Mouse (Mus musculus) B cell, adult 62 days (primary cell): ENCODE measurements around the gene Pus3. TPM values are rescaled to one million over a fixed set of nuclear protein-coding genes. Genes with fewer than 3 reads are reported as not detected.

Experiments
- total RNA-seq: library from RNA; stranded (reverse); gene quantifications from 4 replicates; pipeline ENCODE4 v1.2.4, GENCODE M21; 2023

Pus3 gene
- total RNA-seq: 22.0 to 25.8 TPM (median 24.4 TPM) in 4 replicates

DNA sequence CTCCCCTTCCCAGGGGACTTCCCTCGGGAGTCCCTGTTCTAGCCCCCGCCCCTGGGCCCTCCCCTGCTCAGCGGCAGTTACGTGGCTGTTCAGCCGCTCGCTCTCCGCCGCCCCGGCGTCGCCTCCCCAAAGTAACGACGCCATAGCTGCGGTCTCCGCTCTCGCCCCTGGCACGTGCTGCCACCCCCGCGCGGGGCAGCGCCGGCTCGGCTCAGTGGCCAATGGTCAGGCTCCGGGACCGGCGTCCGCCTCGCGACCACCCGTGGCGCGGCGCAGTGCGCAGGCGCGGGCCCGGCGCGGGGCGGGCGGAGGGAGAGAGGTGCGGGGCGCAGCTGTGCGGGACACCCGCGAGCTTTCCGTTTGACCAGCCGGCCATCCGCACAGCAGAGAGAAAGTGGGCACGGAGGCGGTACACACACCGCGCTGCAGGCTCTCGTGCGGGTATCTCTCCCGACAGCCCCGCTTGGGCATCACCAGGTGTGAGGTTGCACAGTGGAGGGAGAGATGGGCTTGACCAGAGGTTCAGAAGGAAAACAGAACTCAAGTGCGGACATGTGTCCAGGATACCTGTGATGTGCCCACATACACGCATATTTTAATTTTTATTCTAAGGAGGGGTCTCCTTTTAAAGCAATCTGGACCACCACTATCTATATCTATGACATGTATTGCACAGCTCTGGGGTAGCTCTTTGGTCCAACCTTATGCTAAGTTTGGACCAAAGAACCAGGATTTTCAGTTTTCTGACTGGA lies at the start of gene Pus3, which contains the start of gene Ddx25:
Gene Pus3 (plus strand): TSS at position 339 of the 752 bp plus-strand sequence.
Gene Ddx25 (minus strand): TSS at position 272 of the 752 bp plus-strand sequence.

DNA sequence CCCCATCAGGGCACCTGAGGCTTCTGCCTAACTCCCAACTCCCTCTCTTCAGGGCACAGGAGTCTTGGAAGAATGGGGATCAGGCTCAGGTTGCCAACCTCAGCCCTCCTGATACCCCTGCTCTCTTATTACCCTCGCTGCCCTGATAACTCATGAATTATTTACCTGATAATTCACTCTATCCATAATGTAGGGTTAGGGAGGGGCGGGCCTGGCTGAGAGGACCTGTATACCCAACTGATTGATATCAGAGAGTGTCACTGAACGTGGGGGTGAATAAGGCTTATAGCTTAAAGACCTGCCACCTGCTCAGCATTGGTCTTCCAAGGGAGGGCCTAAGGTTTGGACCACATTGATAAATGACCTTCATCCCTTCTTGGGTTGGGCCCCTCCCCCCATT lies 40.2 kb upstream of the Pus3 start, which contains the start of gene Gm1113:
Gene Gm1113 (minus strand): TSS at position 101 of the 400 bp plus-strand sequence.

DNA sequence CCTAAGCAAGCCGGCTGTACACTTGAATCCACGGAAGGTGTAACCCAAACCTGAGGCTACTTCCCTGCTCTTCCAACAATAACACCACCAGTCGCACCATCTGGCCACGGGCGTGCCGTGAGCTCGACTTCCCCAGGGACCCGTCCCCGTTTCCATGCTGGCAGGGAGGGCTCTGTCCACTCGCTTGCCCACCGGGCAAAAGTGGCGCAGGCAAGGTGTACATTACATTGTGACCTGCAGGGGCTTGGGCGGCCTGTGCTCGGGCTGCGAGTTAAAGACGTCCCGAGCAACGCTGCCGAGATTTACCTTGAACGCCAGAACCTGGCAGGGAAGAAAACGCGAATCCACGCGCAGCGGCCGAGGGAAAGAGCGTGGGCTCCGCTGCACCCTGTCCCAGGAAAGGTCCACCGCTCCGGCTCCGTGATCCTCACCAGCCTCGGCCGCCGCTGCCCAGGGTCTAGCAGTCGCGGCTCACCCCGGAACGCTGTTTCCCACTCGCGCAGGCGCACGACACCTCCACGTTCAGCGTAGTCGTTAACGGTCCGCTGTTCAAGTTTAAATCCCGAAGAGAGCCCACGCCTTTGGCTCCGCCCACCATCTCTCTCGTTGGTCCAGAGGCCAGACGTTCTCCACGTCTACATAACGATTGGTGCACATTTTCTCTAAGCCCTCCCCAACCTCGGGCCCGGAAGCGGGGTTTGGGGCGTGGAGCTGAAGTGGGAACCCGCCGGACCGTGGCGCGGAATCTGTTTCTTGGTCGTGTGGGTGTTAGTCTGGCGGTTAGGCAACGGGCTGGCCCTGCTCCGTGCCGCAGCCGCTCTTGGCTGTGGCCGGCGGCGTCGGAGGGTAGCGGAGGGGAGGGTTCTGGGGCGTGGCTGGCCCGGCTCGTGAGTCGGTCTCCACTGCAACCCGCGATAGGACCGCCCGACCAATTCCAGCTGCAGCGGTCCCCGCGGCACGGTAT lies 11.5 kb downstream of the Pus3 start, which contains the start of the genes Pate2 and Hyls1:
Gene Pate2 (plus strand): TSS at position 714 of the 964 bp plus-strand sequence.
Gene Hyls1 (minus strand): TSS at position 828 of the 964 bp plus-strand sequence.

DNA sequence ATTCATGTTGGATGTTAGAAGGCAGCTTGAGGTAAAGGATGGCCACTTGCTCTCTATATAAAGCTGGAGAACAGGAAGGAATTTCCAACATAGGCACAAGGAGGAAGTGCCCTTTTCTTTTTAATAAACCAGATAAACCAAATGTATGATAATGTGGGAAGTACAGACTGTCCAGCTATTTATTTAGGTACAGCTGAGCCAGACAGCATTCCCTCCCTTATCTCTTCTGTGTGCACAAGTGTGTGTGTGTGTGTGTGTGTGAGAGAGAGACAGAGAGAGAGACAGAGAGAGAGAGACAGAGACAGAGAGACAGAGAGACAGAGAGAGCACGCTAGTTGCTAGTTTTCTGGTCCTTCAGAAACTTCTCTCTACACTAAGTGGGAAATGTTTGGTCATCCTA lies 53.4 kb downstream of the Pus3 start, which contains the start of gene Pate4:
Gene Pate4 (minus strand): TSS at position 101 of the 400 bp plus-strand sequence.

Other genes starting within 250 kb of the Pus3 start
- 5.1 to 8.5 TPM (median 6.4 TPM) in 4 replicates for gene Cdon, start 137.5 kb upstream of the Pus3 start, total RNA-seq
- not detected in 4 replicates for gene Gm1113, start 40.3 kb upstream of the Pus3 start, total RNA-seq
- 2.5 to 3.3 TPM (median 2.8 TPM) in 4 replicates for gene Ddx25, start 67 bp upstream of the Pus3 start, total RNA-seq
- gene Pate2, start 11.7 kb downstream of the Pus3 start, total RNA-seq: not detected in 4 replicates
- 13.4 to 16.5 TPM (median 15.3 TPM) in 4 replicates for gene Hyls1, start 11.8 kb downstream of the Pus3 start, total RNA-seq
- not detected in 4 replicates for gene Pate4, start 53.3 kb downstream of the Pus3 start, total RNA-seq
- gene Pate3, start 89.6 kb downstream of the Pus3 start, total RNA-seq: not detected in 4 replicates
- not detected in 4 replicates for gene Pate1, start 128.8 kb downstream of the Pus3 start, total RNA-seq
- gene Gm17677, start 182.5 kb downstream of the Pus3 start, total RNA-seq: not detected in 4 replicates
- not detected in 4 replicates for gene Gm17727, start 219.5 kb downstream of the Pus3 start, total RNA-seq
- not detected in 4 replicates for gene Gm27235, start 231.5 kb downstream of the Pus3 start, total RNA-seq
- gene D730048I06Rik, start 231.5 kb downstream of the Pus3 start, total RNA-seq: not detected in 4 replicates